Mouse (Mus musculus): ENCODE measurements around the gene Bicra. TPM values are rescaled to one million over a fixed set of nuclear protein-coding genes. Genes with fewer than 3 reads are reported as not detected.

Bicra gene
- polyA plus RNA-seq, 1 experiment from 2014 or later: 9.6 TPM

GRCm38 (mm10) chr7:15945721-15946536 is 101.8 kb downstream of the Bicra start, which contains the start of gene Nop53:
Gene Nop53, minus strand, starts transcription at chr7:15946074.
- H3K4me3 ChIP-seq (ENCODE audit: low read depth, low read length): peak within 1 kb of the TSS; percentile 50
- H3K9ac ChIP-seq: peak within 1 kb of the TSS; percentile 43
- ATAC-seq (ENCODE audit: insufficient read depth): peak; percentile 91
- no peaks in the 10 kb centered on the region for H3K9me3 ChIP-seq (ENCODE audit: low read depth, low read length)
- H3K27me3 ChIP-seq (ENCODE audit: insufficient read depth, low read length): no peaks in the 10 kb centered on the region
- 2% methylated on average over 59 of the region's 59 CpGs for WGBS
- peak within 1 kb of the TSS; percentile 94 for H3K27ac ChIP-seq (ENCODE audit: low read depth)
- H3K4me2 ChIP-seq: peak within 1 kb of the TSS; percentile 74
- peak; percentile 100 for DNase-seq
- H3K4me1 ChIP-seq (ENCODE audit: insufficient read depth): no peaks in the 10 kb centered on the region
- no peak for TF ChIP-seq CTCF (IDR thresholded peaks at IDR 0.05; ENCODE audit: low read depth)
- peaks cover 52% of the 10 kb centered on the region for H3K36me3 ChIP-seq (ENCODE audit: insufficient read depth)

- H3K36me3 ChIP-seq (ENCODE audit: insufficient read depth): peaks cover 53% of the 10 kb centered on the region
These were observed 102.5 kb downstream of the Bicra start for GRCm38 (mm10) chr7:15945211-15945610.

GRCm38 (mm10) chr7:15944311-15944710 is 103.4 kb downstream of the Bicra start:
- peaks cover 53% of the 10 kb centered on the region for H3K36me3 ChIP-seq (ENCODE audit: insufficient read depth)
- H3K4me3 ChIP-seq (ENCODE audit: low read depth, low read length): no peak overlapping the region; the same call in 1 of the 2 replicates
- H3K9ac ChIP-seq: no peak overlapping the region
- no peaks in the 10 kb centered on the region for H3K9me3 ChIP-seq (ENCODE audit: low read depth, low read length)
- TF ChIP-seq CTCF (IDR thresholded peaks at IDR 0.05; ENCODE audit: low read depth): no peak
- ATAC-seq (ENCODE audit: insufficient read depth) (no peak), DNase-seq (no peak)
- H3K27me3 ChIP-seq (ENCODE audit: insufficient read depth, low read length): no peaks in the 10 kb centered on the region
- WGBS: 88% methylated on average over 1 of the region's 1 CpGs
- H3K27ac ChIP-seq (ENCODE audit: low read depth): no peak overlapping the region
- peak overlapping the region; percentile 74; the same call in 1 of the 2 replicates for H3K4me2 ChIP-seq
- no peaks in the 10 kb centered on the region for H3K4me1 ChIP-seq (ENCODE audit: insufficient read depth)

More at GRCm38 (mm10) chr7:15945211-15945610, 102.5 kb downstream of the Bicra start:
- ATAC-seq (ENCODE audit: insufficient read depth): no peak
- no peaks in the 10 kb centered on the region for H3K9me3 ChIP-seq (ENCODE audit: low read depth, low read length)
- DNase-seq: no peak
- H3K4me1 ChIP-seq (ENCODE audit: insufficient read depth): no peaks in the 10 kb centered on the region
- no peak for TF ChIP-seq CTCF (IDR thresholded peaks at IDR 0.05; ENCODE audit: low read depth)
- WGBS: 5% methylated on average over 8 of the region's 8 CpGs
- H3K9ac ChIP-seq: peak overlapping the region; percentile 43
- H3K4me3 ChIP-seq (ENCODE audit: low read depth, low read length): peak overlapping the region; percentile 50
- no peaks in the 10 kb centered on the region for H3K27me3 ChIP-seq (ENCODE audit: insufficient read depth, low read length)
- H3K4me2 ChIP-seq: peak overlapping the region; percentile 74
- peak overlapping the region; percentile 94; the same call in 1 of the 2 replicates for H3K27ac ChIP-seq (ENCODE audit: low read depth)

GRCm38 (mm10) chr7:15938621-15939020 is 109.1 kb downstream of the Bicra start:
- ATAC-seq (ENCODE audit: insufficient read depth) (no peak), DNase-seq (no peak)
- H3K27me3 ChIP-seq (ENCODE audit: insufficient read depth, low read length): no peaks in the 10 kb centered on the region
- TF ChIP-seq CTCF (IDR thresholded peaks at IDR 0.05; ENCODE audit: low read depth): no peak
- no peaks in the 10 kb centered on the region for H3K9me3 ChIP-seq (ENCODE audit: low read depth, low read length)
- no peaks in the 10 kb centered on the region for H3K4me1 ChIP-seq (ENCODE audit: insufficient read depth)
- no peak overlapping the region for H3K27ac ChIP-seq (ENCODE audit: low read depth)
- H3K36me3 ChIP-seq (ENCODE audit: insufficient read depth): peaks cover 75% of the 10 kb centered on the region
- H3K9ac ChIP-seq: no peak overlapping the region
- H3K4me3 ChIP-seq (ENCODE audit: low read depth, low read length): no peak overlapping the region
- WGBS: 89% methylated on average over 3 of the region's 3 CpGs
- no peak overlapping the region for H3K4me2 ChIP-seq

GRCm38 (mm10) chr7:15937491-15937890 is 110.2 kb downstream of the Bicra start:
- Histone ChIP-seq H3K36me3 (ENCODE audit: insufficient read depth) (peaks cover 64% of the 10 kb centered on the region), H3K9ac (no peak overlapping the region), H3K27me3 (ENCODE audit: insufficient read depth, low read length) (no peaks in the 10 kb centered on the region), H3K4me3 (ENCODE audit: low read depth, low read length) (no peak overlapping the region), H3K27ac (ENCODE audit: low read depth) (no peak overlapping the region), H3K4me2 (no peak overlapping the region), H3K9me3 (ENCODE audit: low read depth, low read length) (no peaks in the 10 kb centered on the region), H3K4me1 (ENCODE audit: insufficient read depth) (no peaks in the 10 kb centered on the region)
- TF ChIP-seq CTCF (IDR thresholded peaks at IDR 0.05; ENCODE audit: low read depth): no peak
- DNase-seq (no peak), ATAC-seq (ENCODE audit: insufficient read depth) (no peak)
- 86% methylated on average over 5 of the region's 5 CpGs for WGBS

- Histone ChIP-seq H3K27me3 (ENCODE audit: insufficient read depth, low read length) (no peaks in the 10 kb centered on the region), H3K4me3 (ENCODE audit: low read depth, low read length) (no peak overlapping the region), H3K9me3 (ENCODE audit: low read depth, low read length) (no peaks in the 10 kb centered on the region), H3K27ac (ENCODE audit: low read depth) (peak overlapping the region; percentile 65; the same call in 1 of the 2 replicates), H3K36me3 (ENCODE audit: insufficient read depth) (peaks cover 26% of the 10 kb centered on the region), H3K9ac (no peak overlapping the region), H3K4me2 (no peak overlapping the region), H3K4me1 (ENCODE audit: insufficient read depth) (no peaks in the 10 kb centered on the region)
- ATAC-seq (ENCODE audit: insufficient read depth) (peak; percentile 44; the same call in 1 of the 2 replicates), DNase-seq (peak; percentile 45)
- 42% methylated on average over 16 of the region's 16 CpGs for WGBS
- no peak for TF ChIP-seq CTCF (IDR thresholded peaks at IDR 0.05; ENCODE audit: low read depth)
These were observed 114.0 kb downstream of the Bicra start for GRCm38 (mm10) chr7:15933437-15934359.
